Mouse (Mus musculus) E14TG2a.4 (cell line): Measurements from ENCODE around the gene Thumpd3.

Experiments used
- H3K27me3 ChIP-seq: 2 replicates; pipeline ENCODE4 v1.6.1; 2014; ENCODE audit warnings: low read length, control low read depth; ENCODE audit not compliant: insufficient read depth
- H3K36me3 ChIP-seq: 2 replicates; pipeline ENCODE4 v1.6.1; 2014; ENCODE audit warnings: low read length, control low read depth; ENCODE audit not compliant: insufficient read depth
- H3K4me1 ChIP-seq: replicated peaks from 2 replicates; pipeline ENCODE4 v1.6.1; 2014; ENCODE audit warnings: low read depth, low read length, control low read depth
- H3K4me3 ChIP-seq: replicated peaks from 2 replicates; pipeline ENCODE4 v1.5.1; 2014; ENCODE audit warnings: mild to moderate bottlenecking, low read length
- H3K9me3 ChIP-seq: 2 replicates; pipeline ENCODE4 v1.6.1; 2014; ENCODE audit warnings: low read length, control low read depth
- CTCF ChIP-seq: conservative IDR thresholded peaks from 2 replicates; pipeline ENCODE4 v1.5.1; 2014; ENCODE audit warnings: low read length
- NANOG ChIP-seq: IDR thresholded peaks from 2 replicates; pipeline ENCODE4 v1.6.1; 2014; ENCODE audit warnings: borderline replicate concordance, low read length, mixed read lengths
- POU5F1 ChIP-seq: IDR thresholded peaks from 2 replicates; pipeline ENCODE4 v1.6.1; 2014; ENCODE audit warnings: low read length, borderline replicate concordance

The Thumpd3 gene

DNA sequence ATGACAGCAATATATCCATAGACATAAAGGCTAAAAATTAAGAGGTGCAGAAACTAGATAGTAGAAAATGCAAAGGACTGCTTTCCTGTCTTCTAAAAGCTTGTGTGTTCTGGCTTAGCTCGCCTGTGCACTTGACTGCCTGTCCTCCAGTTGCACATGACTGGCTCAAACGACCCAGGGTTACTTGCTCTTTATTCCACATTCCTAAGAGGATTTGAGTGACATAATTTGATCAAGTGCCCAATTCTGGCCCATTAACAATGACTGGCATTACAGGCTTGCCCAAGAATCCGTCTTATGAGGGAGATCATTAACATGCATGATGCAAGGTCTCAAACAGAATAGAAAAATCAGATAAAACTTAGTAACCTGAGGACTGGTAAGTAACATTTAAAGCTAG is 16.2 kb downstream of the Thumpd3 start:
- Histone ChIP-seq H3K9me3 (no peaks in the 10 kb centered on the region), H3K4me3 (no peak overlapping the region), H3K4me1 (peaks cover 9% of the 10 kb centered on the region), H3K36me3 (peaks cover 97% of the 10 kb centered on the region), H3K27me3 (no peaks in the 10 kb centered on the region)
- TF ChIP-seq CTCF, result no peak
- TF ChIP-seq POU5F1, result no peak
- no peak for TF ChIP-seq NANOG

DNA sequence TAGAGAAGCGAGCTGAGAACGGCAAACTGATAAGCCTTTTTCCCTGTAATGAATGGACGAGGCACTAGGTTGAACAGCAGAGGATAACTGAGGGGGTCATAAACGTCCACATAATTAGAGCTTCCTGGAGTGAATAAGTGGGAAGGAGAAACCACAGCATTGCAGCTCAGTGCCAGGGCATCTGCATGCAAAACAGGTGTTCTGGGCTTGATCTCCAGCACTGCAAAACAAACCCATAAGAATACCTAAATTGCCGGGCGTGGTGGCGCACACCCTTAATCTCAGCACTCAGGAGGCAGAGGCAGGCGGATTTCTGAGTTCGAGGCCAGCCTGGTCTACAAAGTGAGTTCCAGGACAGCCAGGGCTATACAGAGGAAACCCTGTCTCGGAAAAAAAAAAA is 17.3 kb downstream of the Thumpd3 start:
- H3K27me3 ChIP-seq, result no peaks in the 10 kb centered on the region
- H3K36me3 ChIP-seq, result peaks cover 99% of the 10 kb centered on the region
- H3K4me3 ChIP-seq, result no peak overlapping the region
- no peaks in the 10 kb centered on the region for H3K9me3 ChIP-seq
- TF ChIP-seq NANOG (no peak), CTCF (no peak), POU5F1 (no peak)
- peaks cover 9% of the 10 kb centered on the region for H3K4me1 ChIP-seq

DNA sequence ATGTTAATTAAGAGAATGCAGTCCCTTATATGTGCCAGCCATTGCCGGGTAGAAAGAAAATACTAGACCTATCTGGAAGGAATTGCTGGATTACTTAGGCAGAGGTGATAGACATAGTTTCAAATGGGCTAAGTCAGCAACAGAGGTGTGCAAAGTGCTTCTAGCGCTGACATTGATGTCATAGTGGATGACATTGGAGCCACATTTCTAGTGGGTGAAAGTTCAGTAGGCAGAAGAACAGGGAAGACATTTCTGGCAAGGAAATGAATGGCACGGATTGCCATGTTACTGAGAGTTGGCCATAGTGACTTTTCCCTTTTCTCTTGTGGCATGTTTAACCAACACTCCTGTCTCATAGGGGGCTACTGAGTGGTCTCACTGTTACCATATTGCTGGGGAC is 19.2 kb downstream of the Thumpd3 start:
- Histone ChIP-seq H3K36me3 (peaks cover 100% of the 10 kb centered on the region), H3K4me3 (no peak overlapping the region), H3K9me3 (no peaks in the 10 kb centered on the region), H3K4me1 (peaks cover 16% of the 10 kb centered on the region), H3K27me3 (no peaks in the 10 kb centered on the region)
- no peak for TF ChIP-seq NANOG
- no peak for TF ChIP-seq POU5F1
- TF ChIP-seq CTCF, result no peak

GRCm38 (mm10) chr6:113069154-113069553 is 23.1 kb downstream of the Thumpd3 start:
- no peaks in the 10 kb centered on the region for H3K27me3 ChIP-seq
- peaks cover 39% of the 10 kb centered on the region for H3K4me1 ChIP-seq
- H3K4me3 ChIP-seq, result no peak overlapping the region
- no peaks in the 10 kb centered on the region for H3K9me3 ChIP-seq
- TF ChIP-seq NANOG, result no peak
- TF ChIP-seq CTCF, result no peak
- no peak for TF ChIP-seq POU5F1
- peaks cover 87% of the 10 kb centered on the region for H3K36me3 ChIP-seq

GRCm38 (mm10) chr6:113075261-113075660 is 29.2 kb downstream of the Thumpd3 start:
- peaks cover 43% of the 10 kb centered on the region for H3K36me3 ChIP-seq
- H3K9me3 ChIP-seq, result no peaks in the 10 kb centered on the region
- peak overlapping the region; percentile 98 for H3K4me3 ChIP-seq
- TF ChIP-seq POU5F1, result no peak
- no peak for TF ChIP-seq NANOG
- no peak for TF ChIP-seq CTCF
- peaks cover 65% of the 10 kb centered on the region for H3K4me1 ChIP-seq
- no peaks in the 10 kb centered on the region for H3K27me3 ChIP-seq

DNA sequence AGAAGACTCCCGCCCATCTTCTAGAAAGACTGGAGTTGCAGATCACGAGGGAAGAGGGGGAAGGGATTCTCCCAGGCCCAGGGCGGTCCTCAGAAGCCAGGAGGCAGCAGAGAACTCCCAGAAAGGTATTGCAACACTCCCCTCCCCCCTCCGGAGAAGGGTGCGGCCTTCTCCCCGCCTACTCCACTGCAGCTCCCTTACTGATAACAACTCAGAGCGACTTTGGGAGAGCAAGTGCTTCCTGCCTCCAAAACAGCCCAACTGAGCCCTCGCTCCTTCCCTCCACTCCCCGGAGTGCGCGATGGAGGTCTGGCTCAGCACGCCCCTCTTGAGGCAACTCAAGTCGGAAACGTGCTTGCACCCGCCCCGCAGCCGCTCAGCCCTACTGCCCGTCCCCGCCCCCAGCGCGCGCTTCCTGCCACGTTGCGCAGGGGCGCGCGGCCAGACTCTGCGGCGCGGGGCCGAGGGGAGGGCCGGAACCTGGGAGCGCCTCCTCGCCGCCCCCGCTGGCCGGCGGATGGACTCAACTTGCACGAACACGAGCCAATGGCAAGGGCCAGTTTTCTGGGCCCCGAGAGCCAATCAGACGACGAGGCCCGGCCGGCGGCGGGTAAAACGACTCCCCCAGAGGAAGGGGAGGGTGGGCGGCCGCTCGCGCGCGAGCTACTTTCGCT is 30.1 kb downstream of the Thumpd3 start:
- Histone ChIP-seq H3K9me3 (no peaks in the 10 kb centered on the region), H3K4me1 (peaks cover 67% of the 10 kb centered on the region), H3K36me3 (peaks cover 34% of the 10 kb centered on the region), H3K27me3 (no peaks in the 10 kb centered on the region), H3K4me3 (peak overlapping the region; percentile 98)
- no peak for TF ChIP-seq POU5F1
- no peak for TF ChIP-seq CTCF
- TF ChIP-seq NANOG, result no peak

DNA sequence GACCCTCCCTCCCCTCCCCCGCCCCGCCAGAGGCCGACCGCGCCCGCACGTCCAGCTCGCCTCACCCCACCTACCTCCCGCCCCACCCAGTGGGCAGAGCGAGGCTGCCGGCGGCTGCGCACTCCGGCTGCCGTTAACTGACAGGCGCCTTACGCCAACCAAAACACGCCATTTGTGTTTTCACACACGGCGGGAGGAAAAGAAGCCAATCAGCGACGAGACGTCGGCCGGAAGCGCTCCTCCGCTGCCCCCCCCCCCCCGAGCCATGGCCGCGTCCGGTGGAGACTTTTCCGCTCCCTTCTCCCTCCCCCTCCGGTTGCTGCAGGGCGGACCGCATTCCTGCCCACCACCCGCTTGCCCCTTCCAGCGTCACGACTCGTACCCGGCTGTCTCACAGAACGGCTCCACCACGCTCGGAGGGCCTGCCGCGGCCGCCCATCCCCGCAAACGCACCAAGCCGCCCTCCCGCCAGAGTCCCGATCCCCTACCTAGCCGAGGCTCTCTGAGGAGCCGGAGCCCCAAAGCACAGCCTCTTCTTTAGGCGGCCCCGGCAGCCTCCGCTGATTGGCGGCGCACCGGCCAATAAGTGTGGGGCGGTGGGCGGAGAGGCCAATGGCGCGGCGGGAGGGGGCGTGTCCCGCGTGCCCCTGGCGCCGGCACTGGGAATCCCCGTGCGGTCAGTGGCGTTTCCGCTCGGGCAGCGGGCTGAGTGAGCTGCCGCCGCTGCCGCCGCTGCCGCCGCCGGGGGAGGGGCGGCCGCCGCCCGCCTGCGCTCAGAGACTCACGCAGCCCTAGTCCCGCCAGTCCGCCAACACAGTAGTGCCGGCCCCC is 30.9 kb downstream of the Thumpd3 start, which contains the start of gene Setd5:
Gene Setd5 (plus strand): TSS at position 680 of the 831 bp plus-strand sequence.
- TF ChIP-seq CTCF, result no peak
- TF ChIP-seq NANOG, result no peak
- TF ChIP-seq POU5F1, result no peak
- H3K4me3 ChIP-seq, result peak within 1 kb of the TSS; percentile 98
- peaks cover 71% of the 10 kb centered on the region for H3K4me1 ChIP-seq
- H3K27me3 ChIP-seq, result no peaks in the 10 kb centered on the region
- H3K9me3 ChIP-seq, result no peaks in the 10 kb centered on the region
- H3K36me3 ChIP-seq, result peaks cover 30% of the 10 kb centered on the region

- peaks cover 73% of the 10 kb centered on the region for H3K4me1 ChIP-seq
- TF ChIP-seq CTCF (no peak), POU5F1 (no peak), NANOG (no peak)
- H3K9me3 ChIP-seq, result no peaks in the 10 kb centered on the region
- H3K27me3 ChIP-seq, result no peaks in the 10 kb centered on the region
- peaks cover 29% of the 10 kb centered on the region for H3K36me3 ChIP-seq
- H3K4me3 ChIP-seq, result peak overlapping the region; percentile 98
Measured at GRCm38 (mm10) chr6:113077569-113078030, 31.6 kb downstream of the Thumpd3 start.
